Mouse (Mus musculus): ENCODE measurements around the gene Xpo6.

Gene Xpo6

GRCm38 (mm10) chr7:126121533-126121932 lies 78.8 kb downstream of the Xpo6 start:
- no peak for DNase-seq

- no peak for DNase-seq
Observed at GRCm38 (mm10) chr7:126119819-126120218, 80.5 kb downstream of the Xpo6 start.

- DNase-seq = no peak
Observed at GRCm38 (mm10) chr7:126113263-126113662, 87.0 kb downstream of the Xpo6 start.

- DNase-seq = no peak
Observed at GRCm38 (mm10) chr7:126111230-126111629, 89.1 kb downstream of the Xpo6 start.

- DNase-seq = no peak
Observed at GRCm38 (mm10) chr7:126109898-126110297, 90.4 kb downstream of the Xpo6 start.

GRCm38 (mm10) chr7:126100440-126100839 lies 99.9 kb downstream of the Xpo6 start:
- DNase-seq = no peak

- DNase-seq = no peak
Observed at GRCm38 (mm10) chr7:126099835-126100234, 100.5 kb downstream of the Xpo6 start.

- DNase-seq = no peak
Observed at GRCm38 (mm10) chr7:126099163-126099775, 101.0 kb downstream of the Xpo6 start.

GRCm38 (mm10) chr7:126097219-126097915 lies 102.9 kb downstream of the Xpo6 start:
- no peak for DNase-seq

- DNase-seq = no peak
Observed at GRCm38 (mm10) chr7:126096596-126096995, 103.7 kb downstream of the Xpo6 start.

- no peak for DNase-seq
Observed at GRCm38 (mm10) chr7:126094738-126095137, 105.6 kb downstream of the Xpo6 start.

- no peak for DNase-seq
Observed at GRCm38 (mm10) chr7:126093162-126093561, 107.1 kb downstream of the Xpo6 start.

- peak; percentile 49 for DNase-seq
Observed at GRCm38 (mm10) chr7:126089782-126090181, 110.5 kb downstream of the Xpo6 start.

GRCm38 (mm10) chr7:126088155-126088554 lies 112.1 kb downstream of the Xpo6 start:
- no peak for DNase-seq

GRCm38 (mm10) chr7:126087602-126088001 lies 112.7 kb downstream of the Xpo6 start:
- DNase-seq = no peak

- no peak for DNase-seq
Observed at GRCm38 (mm10) chr7:126086321-126086741, 114.0 kb downstream of the Xpo6 start.

GRCm38 (mm10) chr7:126085154-126085553 lies 115.1 kb downstream of the Xpo6 start:
- no peak for DNase-seq

- DNase-seq = no peak
Observed at GRCm38 (mm10) chr7:126083980-126084348, 116.3 kb downstream of the Xpo6 start.

- peak; percentile 15 for DNase-seq
Observed at GRCm38 (mm10) chr7:126083341-126083979, 116.8 kb downstream of the Xpo6 start.

GRCm38 (mm10) chr7:126082286-126082741 lies 118.0 kb downstream of the Xpo6 start, which contains the start of gene Gsg1l:
Gene Gsg1l (minus strand): TSS chr7:126082411.
- DNase-seq = no peak

GRCm38 (mm10) chr7:126081727-126082285 lies 118.5 kb downstream of the Xpo6 start:
- no peak for DNase-seq

- DNase-seq = no peak
Observed at GRCm38 (mm10) chr7:126080949-126081654, 119.2 kb downstream of the Xpo6 start.

- no peak for DNase-seq
Observed at GRCm38 (mm10) chr7:126076935-126077334, 123.4 kb downstream of the Xpo6 start.

Measured in kidney, adult 18-20 months (tissue).